Mouse (Mus musculus) gastrocnemius, postnatal 10 days (tissue): ENCODE data around the gene Cfap20. TPM values are rescaled to one million over a fixed set of nuclear protein-coding genes. Genes with fewer than 3 reads are reported as not detected.

Source experiments
- DNase-seq: peaks from one replicate; pipeline ENCODE4 v3.0.0; 2021; ENCODE audit warnings: mixed read lengths
- total RNA-seq, 2 experiments: library from RNA; stranded (reverse); gene quantifications; 2 replicates each; pipeline ENCODE4 v1.2.3; 2021

Gene Cfap20
- total RNA-seq, 2 experiments from 2014 or later = 19.5 to 28.8 TPM

GRCm38 (mm10) chr8:95374429-95374828, 60.2 kb downstream of the Cfap20 start:
- no peak for DNase-seq

- no peak for DNase-seq
These were observed 61.2 kb downstream of the Cfap20 start for GRCm38 (mm10) chr8:95373389-95374002.

Other genes with a start within 250 kb of the Cfap20 start
- gene Kifc3, start 232.1 kb downstream of the Cfap20 start, total RNA-seq = 10 to 100 TPM; 20.8 to 22.8 TPM
- under 1 TPM; 0.27 to 0.73 TPM for gene Cngb1, start 128.3 kb downstream of the Cfap20 start, total RNA-seq
- gene Tepp, start 124.3 kb downstream of the Cfap20 start, total RNA-seq = not detected
- 1 to 10 TPM; 6.6 to 8.9 TPM for gene Zfp319, start 102.9 kb downstream of the Cfap20 start, total RNA-seq
- gene Usb1, start 102.6 kb downstream of the Cfap20 start, total RNA-seq = 10 to 100 TPM in 1 of 2 experiments, 1 to 10 TPM in 1; 8.2 to 13.1 TPM
- 10 to 100 TPM; 37.5 to 44.2 TPM for gene Mmp15, start 82.6 kb downstream of the Cfap20 start, total RNA-seq
- 10 to 100 TPM; 29.6 to 38.2 TPM for gene Csnk2a2, start 55.2 kb upstream of the Cfap20 start, total RNA-seq
- under 1 TPM; 0.23 to 0.34 TPM for gene Ccdc113, start 99.2 kb upstream of the Cfap20 start, total RNA-seq
- not detected for gene Prss54, start 141.5 kb upstream of the Cfap20 start, total RNA-seq
- 1 to 10 TPM; 1.1 to 2.1 TPM for gene Gins3, start 198.6 kb upstream of the Cfap20 start, total RNA-seq
- gene Ndrg4, start 242.1 kb upstream of the Cfap20 start, total RNA-seq = 10 to 100 TPM in 1 of 2 experiments, 1 to 10 TPM in 1; 8.9 to 12.8 TPM